ENCODE assay signal across 25 mouse cellular contexts in genomic region chr8:87175097-87175496, GRCm38 (mm10).
DNase-seq lines count a peak whose midpoint lies in the region; ATAC-seq and TF ChIP-seq lines count a peak whose summit lies in the region.
"Had no signal": no experiment of that assay in that cellular context is flagged by ENCODE, and none has a peak within 500 bp of the region (broad histone marks: within the 10 kb centered on the region; RNA-seq: fewer than 3 reads in every experiment).

No protein-coding gene starts in this region.

- no peaks in the 10 kb centered on the region for H3K36me3 ChIP-seq in kidney, postnatal 0 days (ENCODE audit: insufficient read depth, low read length)
- no peaks in the 10 kb centered on the region for H3K36me3 ChIP-seq in limb, embryonic 14.5 days (ENCODE audit: control insufficient read depth, insufficient read depth, low read length)
- H3K36me3 ChIP-seq in limb, embryonic 10.5 days = no peaks in the 10 kb centered on the region
- no peaks in the 10 kb centered on the region for H3K36me3 ChIP-seq in stomach, embryonic 14.5 days (ENCODE audit: control insufficient read depth, insufficient read depth, low read length)
- H3K36me3 ChIP-seq in stomach, postnatal 0 days (ENCODE audit: control insufficient read depth, insufficient read depth, low read length) = no peaks in the 10 kb centered on the region
- H3K36me3 ChIP-seq: embryonic facial prominence, embryonic 15.5 days; heart, embryonic 13.5 days; limb, embryonic 12.5 days had no signal

- H3K4me2 ChIP-seq in kidney, postnatal 0 days (ENCODE audit: low read length) = no peak overlapping the region
- no peak overlapping the region for H3K4me2 ChIP-seq in limb, embryonic 14.5 days (replicated peaks; ENCODE audit: low read depth, low read length, severe bottlenecking)
- no peak overlapping the region for H3K4me2 ChIP-seq in stomach, embryonic 14.5 days (replicated peaks; ENCODE audit: low read depth, low read length)
- H3K4me2 ChIP-seq in stomach, postnatal 0 days (replicated peaks; ENCODE audit: low read depth) = no peak overlapping the region
- H3K4me2 ChIP-seq: embryonic facial prominence, embryonic 15.5 days; heart, embryonic 13.5 days; hindbrain, embryonic 14.5 days; limb, embryonic 12.5 days; liver, embryonic 11.5 days had no signal

- H3K9me3 ChIP-seq in kidney, postnatal 0 days (replicated peaks; ENCODE audit: low read length) = no peaks in the 10 kb centered on the region
- H3K9me3 ChIP-seq in limb, embryonic 14.5 days (ENCODE audit: control insufficient read depth, low read length) = no peaks in the 10 kb centered on the region
- no peaks in the 10 kb centered on the region for H3K9me3 ChIP-seq in limb, embryonic 10.5 days (replicated peaks)
- H3K9me3 ChIP-seq in stomach, embryonic 14.5 days (ENCODE audit: control insufficient read depth, low read depth, low read length) = no peaks in the 10 kb centered on the region
- no peaks in the 10 kb centered on the region for H3K9me3 ChIP-seq in stomach, postnatal 0 days (ENCODE audit: control insufficient read depth, low read length)
- H3K9me3 ChIP-seq: embryonic facial prominence, embryonic 15.5 days; heart, embryonic 13.5 days; limb, embryonic 12.5 days had no signal

- TF ChIP-seq CTCF in kidney, postnatal 0 days (IDR thresholded peaks at IDR 0.05; ENCODE audit: low read depth) = no peak
- TF ChIP-seq CTCF in stomach, postnatal 0 days (IDR thresholded peaks at IDR 0.05; ENCODE audit: low read depth) = no peak

- no peak for TF ChIP-seq POLR2A in limb, embryonic 14.5 days (IDR thresholded peaks at IDR 0.05; ENCODE audit: borderline replicate concordance, extremely low read depth, insufficient read depth, insufficient read length)

- no peak overlapping the region for H3K9ac ChIP-seq in kidney, postnatal 0 days (ENCODE audit: low read depth, low read length)
- H3K9ac ChIP-seq in limb, embryonic 14.5 days (ENCODE audit: low read depth, low read length, severe bottlenecking) = no peak overlapping the region
- H3K9ac ChIP-seq in stomach, embryonic 14.5 days (replicated peaks; ENCODE audit: low read depth, low read length) = no peak overlapping the region
- no peak overlapping the region for H3K9ac ChIP-seq in stomach, postnatal 0 days (ENCODE audit: low read length)
- H3K9ac ChIP-seq: embryonic facial prominence, embryonic 15.5 days; heart, embryonic 13.5 days; hindbrain, embryonic 14.5 days; limb, embryonic 12.5 days had no signal

- no peaks in the 10 kb centered on the region for H3K4me1 ChIP-seq in kidney, postnatal 0 days (replicated peaks; ENCODE audit: insufficient read depth, low read length)
- H3K4me1 ChIP-seq in limb, embryonic 14.5 days (ENCODE audit: control insufficient read depth, insufficient read depth, low read length) = peaks cover 9% of the 10 kb centered on the region; the same call in 1 of the 2 replicates
- no peaks in the 10 kb centered on the region for H3K4me1 ChIP-seq in limb, embryonic 10.5 days
- H3K4me1 ChIP-seq in stomach, embryonic 14.5 days (ENCODE audit: control insufficient read depth, insufficient read depth, low read length) = no peaks in the 10 kb centered on the region
- no peaks in the 10 kb centered on the region for H3K4me1 ChIP-seq in stomach, postnatal 0 days (replicated peaks; ENCODE audit: control insufficient read depth, insufficient read depth)
- H3K4me1 ChIP-seq: embryonic facial prominence, embryonic 15.5 days; heart, embryonic 13.5 days had no signal

- H3K4me3 ChIP-seq in kidney, postnatal 0 days (replicated peaks; ENCODE audit: low read depth, low read length) = no peak overlapping the region
- H3K4me3 ChIP-seq in limb, embryonic 14.5 days (replicated peaks; ENCODE audit: low read length) = no peak overlapping the region
- H3K4me3 ChIP-seq in limb, embryonic 10.5 days = no peak overlapping the region
- no peak overlapping the region for H3K4me3 ChIP-seq in stomach, embryonic 14.5 days (ENCODE audit: low read depth, low read length)
- H3K4me3 ChIP-seq in stomach, postnatal 0 days (ENCODE audit: low read depth, low read length) = no peak overlapping the region
- H3K4me3 ChIP-seq: embryonic facial prominence, embryonic 15.5 days; heart, adult 2 months; heart, embryonic 13.5 days; limb, embryonic 12.5 days had no signal

- no peak overlapping the region for H3K27ac ChIP-seq in kidney, postnatal 0 days
- H3K27ac ChIP-seq in limb, embryonic 14.5 days (replicated peaks; ENCODE audit: low read depth, low read length) = no peak overlapping the region
- H3K27ac ChIP-seq in limb, embryonic 10.5 days = no peak overlapping the region
- no peak overlapping the region for H3K27ac ChIP-seq in stomach, embryonic 14.5 days (ENCODE audit: low read length)
- H3K27ac ChIP-seq in stomach, postnatal 0 days (replicated peaks) = no peak overlapping the region
- H3K27ac ChIP-seq: embryonic facial prominence, embryonic 15.5 days; heart, adult 2 months; heart, embryonic 13.5 days; hindbrain, embryonic 14.5 days; limb, embryonic 12.5 days had no signal

- H3K27me3 ChIP-seq in kidney, postnatal 0 days (ENCODE audit: insufficient read depth, low read length) = no peaks in the 10 kb centered on the region
- no peaks in the 10 kb centered on the region for H3K27me3 ChIP-seq in limb, embryonic 14.5 days (ENCODE audit: control insufficient read depth, insufficient read depth, low read length)
- H3K27me3 ChIP-seq in limb, embryonic 10.5 days (ENCODE audit: low read depth, poor library complexity, severe bottlenecking) = no peaks in the 10 kb centered on the region
- no peaks in the 10 kb centered on the region for H3K27me3 ChIP-seq in stomach, embryonic 14.5 days (ENCODE audit: control insufficient read depth, insufficient read depth, low read length)
- H3K27me3 ChIP-seq in stomach, postnatal 0 days (ENCODE audit: control insufficient read depth, insufficient read depth, low read length) = no peaks in the 10 kb centered on the region
- H3K27me3 ChIP-seq: embryonic facial prominence, embryonic 15.5 days; heart, embryonic 13.5 days; limb, embryonic 12.5 days had no signal

- no peak for TF ChIP-seq EP300 in stomach, postnatal 0 days (optimal IDR thresholded peaks at IDR 0.05)

- peak; percentile 49 for DNase-seq in kidney, postnatal 0 days (ENCODE audit: low spot score)
- no peak for DNase-seq in kidney, adult 8-10 months
- peak; percentile 70 for DNase-seq in limb, embryonic 14.5 days (ENCODE audit: low spot score)
- no peak for DNase-seq in limb, embryonic 10.5 days (ENCODE audit: low spot score)
- no peak for DNase-seq in stomach, postnatal 0 days (ENCODE audit: low spot score)
- peak; percentile 39 for DNase-seq in telencephalon, adult 2 months (ENCODE audit: low read depth, low spot score)
- DNase-seq in frontal cortex, postnatal 25 days (ENCODE audit: low spot score in 2 of 2) = no peak
- DNase-seq: adrenal gland, postnatal 10 days; B cell, adult 2 months; cerebellum, adult 18-20 months; cerebellum, postnatal 10 days; heart, adult 2 months; heart, postnatal 10 days; kidney, adult 18-20 months; kidney, postnatal 10 days; layer of hippocampus, postnatal 36 days had no signal

- ATAC-seq in kidney, postnatal 0 days (replicated peaks; ENCODE audit: low FRiP score, low read depth) = no peak
- ATAC-seq in limb, embryonic 14.5 days (ENCODE audit: low FRiP score, low read depth) = no peak
- ATAC-seq in stomach, embryonic 14.5 days (ENCODE audit: insufficient number of reproducible peaks, insufficient read depth, low FRiP score, low read depth) = 0 out of 2 replicates have a peak, but pooled peaks have one; percentile 42
- no peak for ATAC-seq in stomach, postnatal 0 days (ENCODE audit: low FRiP score, low TSS enrichment)
- ATAC-seq: activated CD4-positive, CD25-positive, alpha-beta regulatory T cell, adult 4 months; forebrain, embryonic 14.5 days; midbrain, embryonic 16.5 days had no signal

Comparison
In these comparisons a context has a peak if more than half of its experiments do, and no peak if none do; other contexts are left out.
1. DNase-seq: peak in kidney, postnatal 0 days (single experiment), limb, embryonic 14.5 days (single experiment) and telencephalon, adult 2 months (single experiment); none in kidney, adult 8-10 months (0 of 2), limb, embryonic 10.5 days (single experiment), stomach, postnatal 0 days (single experiment) and frontal cortex, postnatal 25 days (0 of 2).